Mouse (Mus musculus): ENCODE measurements around the gene Map3k9. TPM values are rescaled to one million over a fixed set of nuclear protein-coding genes. Genes with fewer than 3 reads are reported as not detected.

Gene Map3k9
- polyA plus RNA-seq, 1 experiment = 6.7 TPM

DNA sequence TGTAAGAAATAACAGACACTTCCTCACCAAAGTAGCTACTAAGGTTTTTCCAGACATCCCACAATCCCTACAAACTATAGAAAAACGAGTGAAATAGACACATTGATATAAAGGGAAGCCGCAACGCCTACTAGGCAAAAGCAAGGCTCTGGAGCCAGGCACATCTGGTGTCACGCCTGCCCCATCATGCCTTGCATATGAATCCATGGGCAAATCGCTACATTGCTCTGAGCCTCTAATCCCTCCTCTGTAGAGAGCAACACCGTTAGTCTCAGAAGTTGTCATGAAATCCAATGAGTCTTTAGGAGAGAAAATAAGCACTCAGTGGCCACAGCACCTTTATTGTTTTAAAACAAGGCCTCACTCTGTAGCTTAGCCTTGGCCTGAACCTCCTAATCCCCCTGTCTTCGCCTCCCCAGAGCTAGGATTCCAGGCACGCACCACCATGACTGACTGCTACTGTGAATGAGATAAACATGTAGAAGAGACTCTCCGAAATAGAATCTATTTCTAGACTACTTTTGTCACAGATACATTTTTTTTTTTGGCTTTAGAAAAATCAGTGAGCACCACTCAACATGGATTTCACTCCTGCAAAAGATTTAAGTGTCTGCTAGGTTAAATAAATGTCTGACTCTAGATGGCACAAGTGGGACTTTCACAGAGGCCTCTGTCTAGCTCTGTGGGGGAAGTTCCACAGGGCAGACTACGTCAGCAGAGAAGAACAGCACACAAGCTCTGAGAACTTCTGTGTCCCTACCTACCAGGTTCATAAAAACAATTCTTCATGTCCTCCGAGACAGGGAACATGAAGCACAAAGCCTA lies 45.5 kb downstream of the Map3k9 start:
- 73% methylated on average over 11 of the region's 11 CpGs for WGBS
- no peak overlapping the region for H3K4me3 ChIP-seq (replicated peaks; ENCODE audit: extremely low read depth, low read depth, low read length)
- TF ChIP-seq POLR2A (IDR thresholded peaks at IDR 0.05; ENCODE audit: borderline replicate concordance, extremely low read depth, low read depth, low read length) (no peak), CTCF (IDR thresholded peaks at IDR 0.05; ENCODE audit: insufficient read depth, low read length) (no peak)
- no peak for DNase-seq
- no peaks in the 10 kb centered on the region for H3K4me1 ChIP-seq (ENCODE audit: control insufficient read depth, insufficient read depth, low read length)

DNA sequence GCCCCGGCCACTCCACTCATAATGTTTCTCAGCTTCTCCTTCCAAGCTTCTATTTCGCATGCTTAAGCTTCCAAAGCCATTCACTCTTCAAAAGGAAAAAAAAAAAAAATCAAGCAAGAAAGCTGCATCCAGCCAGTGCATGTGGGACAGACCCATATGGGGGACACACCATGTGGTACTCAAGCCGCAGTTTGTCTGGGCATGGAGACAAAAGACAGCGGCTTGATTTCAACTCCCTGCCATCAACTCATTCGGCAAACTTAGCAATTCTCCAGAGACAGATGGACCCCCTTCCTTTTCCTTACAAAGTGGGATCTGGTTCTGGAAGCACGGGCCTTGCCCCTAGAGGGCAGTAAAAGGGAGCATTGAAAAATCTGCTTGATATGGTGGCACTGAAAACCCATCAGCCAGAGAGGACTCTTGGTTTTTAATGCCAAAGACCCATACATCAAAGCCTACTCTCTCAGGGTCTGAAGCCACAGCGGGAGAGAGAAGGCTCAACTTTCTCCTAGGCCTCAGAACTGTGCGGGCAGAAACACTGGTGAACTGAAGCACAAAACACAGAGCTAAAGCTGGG lies 54.6 kb downstream of the Map3k9 start:
- Histone ChIP-seq H3K4me1 (ENCODE audit: control insufficient read depth, insufficient read depth, low read length) (no peaks in the 10 kb centered on the region), H3K4me3 (replicated peaks; ENCODE audit: extremely low read depth, low read depth, low read length) (no peak overlapping the region)
- 81% methylated on average over 8 of the region's 8 CpGs for WGBS
- DNase-seq = no peak
- no peak for TF ChIP-seq CTCF (IDR thresholded peaks at IDR 0.05; ENCODE audit: insufficient read depth, low read length)
- TF ChIP-seq POLR2A (IDR thresholded peaks at IDR 0.05; ENCODE audit: borderline replicate concordance, extremely low read depth, low read depth, low read length) = no peak

- WGBS = 89% methylated on average over 6 of the region's 6 CpGs
- DNase-seq = no peak
- Histone ChIP-seq H3K4me1 (ENCODE audit: control insufficient read depth, insufficient read depth, low read length) (no peaks in the 10 kb centered on the region), H3K4me3 (replicated peaks; ENCODE audit: extremely low read depth, low read depth, low read length) (no peak overlapping the region)
- TF ChIP-seq CTCF (IDR thresholded peaks at IDR 0.05; ENCODE audit: insufficient read depth, low read length) (no peak), POLR2A (IDR thresholded peaks at IDR 0.05; ENCODE audit: borderline replicate concordance, extremely low read depth, low read depth, low read length) (no peak)
Observed at GRCm38 (mm10) chr12:81724776-81725175, 56.2 kb downstream of the Map3k9 start.

GRCm38 (mm10) chr12:81723375-81723774 lies 57.6 kb downstream of the Map3k9 start:
- no peak overlapping the region for H3K4me3 ChIP-seq (replicated peaks; ENCODE audit: extremely low read depth, low read depth, low read length)
- no peak for DNase-seq
- 90% methylated on average over 7 of the region's 7 CpGs for WGBS
- no peaks in the 10 kb centered on the region for H3K4me1 ChIP-seq (ENCODE audit: control insufficient read depth, insufficient read depth, low read length)
- no peak for TF ChIP-seq POLR2A (IDR thresholded peaks at IDR 0.05; ENCODE audit: borderline replicate concordance, extremely low read depth, low read depth, low read length)
- TF ChIP-seq CTCF (IDR thresholded peaks at IDR 0.05; ENCODE audit: insufficient read depth, low read length) = no peak

GRCm38 (mm10) chr12:81719715-81720114 lies 61.3 kb downstream of the Map3k9 start:
- TF ChIP-seq POLR2A (IDR thresholded peaks at IDR 0.05; ENCODE audit: borderline replicate concordance, extremely low read depth, low read depth, low read length) (no peak), CTCF (IDR thresholded peaks at IDR 0.05; ENCODE audit: insufficient read depth, low read length) (no peak)
- no peak for DNase-seq
- H3K4me1 ChIP-seq (ENCODE audit: control insufficient read depth, insufficient read depth, low read length) = no peaks in the 10 kb centered on the region
- 79% methylated on average over 8 of the region's 8 CpGs for WGBS
- H3K4me3 ChIP-seq (replicated peaks; ENCODE audit: extremely low read depth, low read depth, low read length) = no peak overlapping the region

DNA sequence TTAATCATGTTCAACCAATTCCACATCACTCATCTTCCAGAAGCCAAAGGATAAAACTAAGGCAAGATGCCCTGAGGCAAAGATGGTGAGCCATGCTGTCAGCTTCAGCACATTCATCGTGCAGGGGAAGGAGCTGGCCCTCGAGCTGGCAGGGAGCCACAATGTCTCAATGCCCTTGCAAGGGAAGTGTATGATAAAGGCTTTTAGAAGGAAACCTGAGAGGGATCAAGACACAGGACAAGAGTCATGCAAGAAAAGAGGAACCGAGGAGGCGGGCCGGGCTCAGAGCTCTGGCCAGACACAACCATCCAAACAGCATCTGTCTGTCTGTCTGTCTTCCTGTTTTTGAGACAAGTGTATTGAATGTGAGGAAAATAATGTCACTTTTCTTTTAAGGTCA lies 61.8 kb downstream of the Map3k9 start:
- no peak for TF ChIP-seq POLR2A (IDR thresholded peaks at IDR 0.05; ENCODE audit: borderline replicate concordance, extremely low read depth, low read depth, low read length)
- no peak for TF ChIP-seq CTCF (IDR thresholded peaks at IDR 0.05; ENCODE audit: insufficient read depth, low read length)
- no peak overlapping the region for H3K4me3 ChIP-seq (replicated peaks; ENCODE audit: extremely low read depth, low read depth, low read length)
- no peaks in the 10 kb centered on the region for H3K4me1 ChIP-seq (ENCODE audit: control insufficient read depth, insufficient read depth, low read length)
- DNase-seq = no peak
- 40% methylated on average over 5 of the region's 5 CpGs for WGBS

DNA sequence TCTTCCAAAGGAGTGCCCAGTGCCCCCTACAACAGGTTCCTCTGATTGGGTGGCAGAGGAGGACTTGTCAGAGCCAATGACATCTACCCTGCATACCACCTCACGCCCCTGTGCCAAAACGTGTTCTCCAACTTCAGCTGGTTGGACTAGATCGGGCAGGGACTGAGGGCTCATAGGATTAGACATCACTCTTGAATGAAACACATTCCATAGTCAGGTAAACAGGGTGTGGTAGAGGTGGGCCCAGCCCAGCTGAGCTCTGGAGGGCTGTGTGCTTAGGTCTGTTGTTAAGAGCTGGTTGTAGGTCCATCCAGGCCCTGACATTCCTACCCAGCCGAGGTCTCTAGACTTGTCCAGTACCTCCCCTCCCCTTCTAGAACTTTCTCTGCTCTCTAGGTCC lies 68.4 kb downstream of the Map3k9 start:
- H3K4me1 ChIP-seq (ENCODE audit: control insufficient read depth, insufficient read depth, low read length) = no peaks in the 10 kb centered on the region
- DNase-seq = no peak
- no peak for TF ChIP-seq CTCF (IDR thresholded peaks at IDR 0.05; ENCODE audit: insufficient read depth, low read length)
- TF ChIP-seq POLR2A (IDR thresholded peaks at IDR 0.05; ENCODE audit: borderline replicate concordance, extremely low read depth, low read depth, low read length) = no peak
- no peak overlapping the region for H3K4me3 ChIP-seq (replicated peaks; ENCODE audit: extremely low read depth, low read depth, low read length)
- WGBS = 65% methylated on average over 4 of the region's 4 CpGs

DNA sequence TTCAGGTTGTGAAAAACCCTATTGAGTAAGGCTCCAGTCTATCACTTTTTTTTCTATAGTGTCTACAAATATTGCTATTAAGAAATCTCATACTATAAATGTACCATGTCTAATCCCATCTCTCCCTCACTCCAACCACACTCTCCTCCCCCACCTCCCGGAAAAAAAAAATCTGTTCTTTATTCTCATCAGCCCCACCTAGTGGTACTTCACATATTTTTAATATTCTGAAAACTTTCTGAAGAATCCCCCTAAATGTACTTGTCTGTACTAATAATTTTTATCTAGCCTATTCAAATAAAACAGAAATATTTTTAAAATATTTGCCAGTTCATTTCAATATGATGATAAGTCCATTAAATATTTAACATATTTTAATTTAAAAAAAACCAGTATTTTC lies 78.1 kb downstream of the Map3k9 start:
- no peak for DNase-seq

DNA sequence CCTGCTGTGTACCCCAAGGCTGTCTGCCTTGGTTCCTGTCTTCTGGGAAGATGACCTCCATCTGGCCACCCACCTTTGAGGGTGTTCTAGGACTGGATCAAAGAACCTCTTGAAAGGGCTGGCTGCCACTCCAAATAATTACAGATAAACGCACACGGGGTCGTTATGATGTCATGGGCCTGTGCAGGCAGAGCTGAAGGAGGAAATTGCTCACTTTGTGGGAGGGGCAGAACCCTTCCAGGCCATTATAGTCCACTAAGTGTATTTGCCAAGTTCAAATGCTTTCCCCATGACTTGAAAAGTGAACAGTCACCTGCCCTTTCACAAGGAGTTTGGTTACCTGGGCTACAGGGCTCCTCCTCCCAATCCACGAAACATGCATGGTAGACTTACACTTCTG lies 83.0 kb downstream of the Map3k9 start:
- TF ChIP-seq CTCF (IDR thresholded peaks at IDR 0.05; ENCODE audit: insufficient read depth, low read length) (no peak), POLR2A (IDR thresholded peaks at IDR 0.05; ENCODE audit: borderline replicate concordance, extremely low read depth, low read depth, low read length) (no peak)
- WGBS = 28% methylated on average over 4 of the region's 4 CpGs
- Histone ChIP-seq H3K4me1 (ENCODE audit: control insufficient read depth, insufficient read depth, low read length) (no peaks in the 10 kb centered on the region), H3K4me3 (replicated peaks; ENCODE audit: extremely low read depth, low read depth, low read length) (no peak overlapping the region)
- peak; percentile 53 for DNase-seq

More for the DNA sequence above, 78.1 kb downstream of the Map3k9 start:
- Histone ChIP-seq H3K4me1 (ENCODE audit: control insufficient read depth, insufficient read depth, low read length) (no peaks in the 10 kb centered on the region), H3K4me3 (replicated peaks; ENCODE audit: extremely low read depth, low read depth, low read length) (no peak overlapping the region)
- 0% methylated on average over 1 of the region's 1 CpGs for WGBS
- TF ChIP-seq POLR2A (IDR thresholded peaks at IDR 0.05; ENCODE audit: borderline replicate concordance, extremely low read depth, low read depth, low read length) (no peak), CTCF (IDR thresholded peaks at IDR 0.05; ENCODE audit: insufficient read depth, low read length) (no peak)

All from lung, adult 2 months (tissue).